Mouse (Mus musculus) gastrocnemius, postnatal 10 days (tissue): Measurements from ENCODE around the gene Tgfb1i1. TPM values are rescaled to one million over a fixed set of nuclear protein-coding genes. Genes with fewer than 3 reads are reported as not detected.

Experiments
- DNase-seq: peaks from one replicate; pipeline ENCODE4 v3.0.0; 2021; ENCODE audit warnings: mixed read lengths
- long read RNA-seq, 2 experiments: library from polyadenylated mRNA; stranded (forward); transcript quantifications; one replicate each; pipeline ENCODE4 v2.0.0; 2021
- total RNA-seq, 2 experiments: library from RNA; stranded (reverse); gene quantifications; 2 replicates each; pipeline ENCODE4 v1.2.3; 2021

The Tgfb1i1 gene
- total RNA-seq = 10 to 100 TPM; 23.1 to 30.3 TPM
- long read RNA-seq, experiment 1, transcript Tgfb1i1-204 (10 exons, 3,788 nt) = minor isoform, 5 of 40 reads
- long read RNA-seq, experiment 1, transcript Tgfb1i1-207 (11 exons, 1,746 nt) = major isoform, 20 of 40 reads
- long read RNA-seq, experiment 1, partial matches to known transcripts = 2 of 40 reads
- long read RNA-seq, experiment 1, other reads (novel, unspliced or antisense) = 7 of 40 reads
- long read RNA-seq, experiment 2, transcript Tgfb1i1-207 (11 exons, 1,746 nt) = major isoform, 15 of 24 reads
- long read RNA-seq, experiment 2, partial matches to known transcripts = 0 of 24 reads
- long read RNA-seq, experiment 2, other reads (novel, unspliced or antisense) = 5 of 24 reads

GRCm38 (mm10) chr7:128246496-128247391 is at the start of gene Tgfb1i1:
Gene Tgfb1i1, plus strand, starts transcription at chr7:128246812.
- DNase-seq = peak; percentile 62

- no peak for DNase-seq
Measured at GRCm38 (mm10) chr7:128201607-128202006, 45.0 kb upstream of the Tgfb1i1 start.

- DNase-seq = no peak
Measured at GRCm38 (mm10) chr7:128203071-128203470, 43.5 kb upstream of the Tgfb1i1 start.

- DNase-seq = no peak
Measured at GRCm38 (mm10) chr7:128204179-128204578, 42.4 kb upstream of the Tgfb1i1 start.

- no peak for DNase-seq
Measured at GRCm38 (mm10) chr7:128205695-128206094, 40.9 kb upstream of the Tgfb1i1 start.

- DNase-seq = peak; percentile 15
Measured at GRCm38 (mm10) chr7:128206152-128206551, 40.5 kb upstream of the Tgfb1i1 start, which contains the start of gene Cox6a2. Gene Cox6a2, minus strand, starts transcription at chr7:128206387.

GRCm38 (mm10) chr7:128208187-128208586 is 38.4 kb upstream of the Tgfb1i1 start:
- DNase-seq = peak; percentile 58

GRCm38 (mm10) chr7:128209826-128210225 is 36.8 kb upstream of the Tgfb1i1 start:
- no peak for DNase-seq

GRCm38 (mm10) chr7:128219952-128220351 is 26.7 kb upstream of the Tgfb1i1 start:
- no peak for DNase-seq

GRCm38 (mm10) chr7:128220936-128221335 is 25.7 kb upstream of the Tgfb1i1 start:
- no peak for DNase-seq

- no peak for DNase-seq
Measured at GRCm38 (mm10) chr7:128231741-128232140, 14.9 kb upstream of the Tgfb1i1 start.

GRCm38 (mm10) chr7:128234796-128235195 is 11.8 kb upstream of the Tgfb1i1 start:
- no peak for DNase-seq

GRCm38 (mm10) chr7:128235481-128235880 is 11.1 kb upstream of the Tgfb1i1 start:
- no peak for DNase-seq

- DNase-seq = no peak
Measured at GRCm38 (mm10) chr7:128236426-128236825, 10.2 kb upstream of the Tgfb1i1 start.

- DNase-seq = peak; percentile 90
Measured at GRCm38 (mm10) chr7:128236856-128237592, 9.6 kb upstream of the Tgfb1i1 start, which contains the start of gene Armc5. Gene Armc5, plus strand, starts transcription at chr7:128237342.

- DNase-seq = no peak
Measured at GRCm38 (mm10) chr7:128237593-128237926, 9.1 kb upstream of the Tgfb1i1 start.

GRCm38 (mm10) chr7:128237927-128238778 is 8.5 kb upstream of the Tgfb1i1 start, which contains the start of gene 9130023H24Rik:
Gene 9130023H24Rik, minus strand, starts transcription at chr7:128238031.
- peak; percentile 100 for DNase-seq

GRCm38 (mm10) chr7:128238991-128239390 is 7.6 kb upstream of the Tgfb1i1 start:
- peak; percentile 26 for DNase-seq

- DNase-seq = no peak
Measured at GRCm38 (mm10) chr7:128240131-128240784, 6.4 kb upstream of the Tgfb1i1 start.

- DNase-seq = no peak
Measured at GRCm38 (mm10) chr7:128242331-128242730, 4.3 kb upstream of the Tgfb1i1 start.

GRCm38 (mm10) chr7:128243921-128244320 is 2.7 kb upstream of the Tgfb1i1 start:
- no peak for DNase-seq
